Mouse (Mus musculus) MEL (cell line): ENCODE measurements around the gene Iqcc. TPM values are rescaled to one million over a fixed set of nuclear protein-coding genes. Genes with fewer than 3 reads are reported as not detected.
A peak's percentile ranks its signal among the peaks of the same experiment; 100 is the strongest.

Experiments
- DNase-seq: peaks from one replicate; pipeline ENCODE4 v3.0.0; 2011; ENCODE audit warnings: low read depth, low spot score
- H3K27ac ChIP-seq: 2 replicates; pipeline ENCODE4 v1.5.1; 2012; ENCODE audit warnings: low read depth, mild to moderate bottlenecking, control low read depth, low read length, moderate library complexity; ENCODE audit not compliant: control insufficient read depth
- H3K27me3 ChIP-seq, 2 experiments: fragments of 150-350 bp in 1 of 2; sonication (generic) in 1 of 2; 2 replicates each; pipeline ENCODE4 v1.6.1; 2012; ENCODE audit warnings: low read length in 2 of 2, mild to moderate bottlenecking in 2 of 2, improper control_type of control experiment in 1 of 2, moderate library complexity in 1 of 2; ENCODE audit not compliant: insufficient read depth in 2 of 2, control insufficient read depth in 1 of 2
- H3K36me3 ChIP-seq, 2 experiments: 2 replicates each; pipeline ENCODE4 v1.6.1; 2012 to 2014; ENCODE audit warnings: low read length in 2 of 2, improper control_type of control experiment in 1 of 2, inconsistent platforms in 1 of 2, mild to moderate bottlenecking in 1 of 2; ENCODE audit not compliant: insufficient read depth in 2 of 2, control insufficient read depth in 1 of 2
- H3K4me1 ChIP-seq, 2 experiments: fragments of 150-350 bp in 1 of 2; sonication (generic) in 1 of 2; 2 replicates each; pipeline ENCODE4 v1.6.1; 2012; ENCODE audit warnings: low read length in 2 of 2, improper control_type of control experiment in 1 of 2, mild to moderate bottlenecking in 1 of 2; ENCODE audit not compliant: insufficient read depth in 2 of 2, control insufficient read depth in 1 of 2
- H3K4me3 ChIP-seq, 2 experiments: fragments of 150-350 bp in 1 of 2; sonication (generic) in 1 of 2; 2 replicates each; pipeline ENCODE4 v1.5.1; 2012; ENCODE audit warnings: low read depth in 2 of 2, low read length in 2 of 2, mild to moderate bottlenecking in 2 of 2, moderate library complexity in 2 of 2, control low read depth in 1 of 2, improper control_type of control experiment in 1 of 2; ENCODE audit not compliant: control insufficient read depth in 1 of 2, insufficient read depth in 1 of 2
- H3K79me2 ChIP-seq: 2 replicates; pipeline ENCODE4 v1.6.1; 2012; ENCODE audit warnings: mild to moderate bottlenecking, low read length, moderate library complexity; ENCODE audit not compliant: control insufficient read depth, poor library complexity, insufficient read depth
- H3K9ac ChIP-seq: 2 replicates; pipeline ENCODE4 v1.6.1; 2012; ENCODE audit warnings: low read depth, mild to moderate bottlenecking, control low read depth, low read length, moderate library complexity; ENCODE audit not compliant: control insufficient read depth, poor library complexity, severe bottlenecking
- H3K9me3 ChIP-seq: fragments of 150-350 bp; sonication (generic); replicated peaks from 2 replicates; pipeline ENCODE4 v1.6.1; 2012; ENCODE audit warnings: mild to moderate bottlenecking, low read length, improper control_type of control experiment, moderate library complexity; ENCODE audit not compliant: insufficient read depth
- CTCF ChIP-seq, 3 experiments: IDR thresholded peaks in 2 of 3; conservative IDR thresholded peaks in 1 of 3; 2 replicates each; pipeline ENCODE4 v1.5.1; 2011 to 2012; ENCODE audit warnings: low read length in 3 of 3, low read depth in 2 of 3, mild to moderate bottlenecking in 2 of 3, improper control_type of control experiment in 1 of 3, inconsistent platforms in 1 of 3, mixed read lengths in 1 of 3, moderate library complexity in 1 of 3; ENCODE audit not compliant: control insufficient read depth in 1 of 3, insufficient read depth in 1 of 3, poor library complexity in 1 of 3, severe bottlenecking in 1 of 3
- MAX ChIP-seq: IDR thresholded peaks from 2 replicates; pipeline ENCODE4 v1.6.1; 2011; ENCODE audit warnings: low read length, improper control_type of control experiment
- MXI1 ChIP-seq: IDR thresholded peaks from 2 replicates; pipeline ENCODE4 v1.6.1; 2011; ENCODE audit warnings: mild to moderate bottlenecking, low read depth, low read length, improper control_type of control experiment
- MYB ChIP-seq: IDR thresholded peaks from 2 replicates; pipeline ENCODE4 v1.6.1; 2011; ENCODE audit warnings: mild to moderate bottlenecking, low read depth, low read length, improper control_type of control experiment
- POLR2A ChIP-seq, 2 experiments: IDR thresholded peaks; 2 replicates each; pipeline ENCODE4 v1.6.1; 2011 to 2012; ENCODE audit warnings: low read length in 2 of 2, mild to moderate bottlenecking in 2 of 2, control low read depth in 1 of 2, improper control_type of control experiment in 1 of 2, low read depth in 1 of 2, moderate library complexity in 1 of 2; ENCODE audit not compliant: control insufficient read depth in 1 of 2, insufficient read depth in 1 of 2, poor library complexity in 1 of 2
- POLR2AphosphoS5 ChIP-seq: IDR thresholded peaks from 2 replicates; pipeline ENCODE4 v1.6.1; 2012; ENCODE audit warnings: low read depth, borderline replicate concordance, mild to moderate bottlenecking, inconsistent platforms, low read length, moderate library complexity, mixed read lengths
- TBP ChIP-seq: IDR thresholded peaks from 2 replicates; pipeline ENCODE4 v1.8.0; 2011; ENCODE audit warnings: low read depth, low read length, improper control_type of control experiment
- USF2 ChIP-seq, 2 experiments: IDR thresholded peaks; 2 replicates each; pipeline ENCODE4 v1.6.1; 2011 to 2012; ENCODE audit warnings: improper control_type of control experiment in 2 of 2, low read length in 2 of 2, borderline replicate concordance in 1 of 2, inconsistent platforms in 1 of 2, low read depth in 1 of 2, mild to moderate bottlenecking in 1 of 2; ENCODE audit not compliant: insufficient read depth in 1 of 2
- polyA plus RNA-seq, 2 experiments: library from polyadenylated mRNA; stranded (reverse) in 1 of 2; unstranded in 1 of 2; fragments of >175 nt in 1 of 2; fragments of >200 nt in 1 of 2; gene quantifications; 2 replicates each; pipeline versions ENCODE4 v1.2.1 to v1.2.4; 2012; ENCODE audit warnings: low replicate concordance in 2 of 2, low read depth in 1 of 2; ENCODE audit not compliant: insufficient read length in 2 of 2, insufficient read depth in 1 of 2, missing spikeins in 1 of 2
- total RNA-seq: library from RNA; depleted of rRNA; stranded (reverse); fragments of 300-350 nt; gene quantifications from 2 replicates; pipeline ENCODE4 v1.2.3, GENCODE M21; 2012

Iqcc gene
- total and polyA plus RNA-seq, 3 experiments: 13.6 to 18.5 TPM; not detected in 1

GRCm38 (mm10) chr4:129662255-129662813 lies 43.4 kb upstream of the Iqcc start:
- H3K9me3 ChIP-seq: no peaks in the 10 kb centered on the region
- TF ChIP-seq MYB (peak; percentile 57; the same call in 1 of the 2 replicates), TBP (no peak)
- TF ChIP-seq, all 39 proteins: peak for 1
- Histone ChIP-seq H3K9ac (no peak overlapping the region), H3K27ac (no peak overlapping the region), H3K79me2 (peaks cover 3% of the 10 kb centered on the region; the same call in 1 of the 2 replicates), H3K36me3 (peaks cover 0 to 12% of the 10 kb centered on the region in 2 experiments; a peak in 3 of 4 replicates), H3K4me1 (no peaks in the 10 kb centered on the region), H3K4me3 (no peak overlapping the region), H3K27me3 (no peaks in the 10 kb centered on the region)
- DNase-seq: no peak

DNA sequence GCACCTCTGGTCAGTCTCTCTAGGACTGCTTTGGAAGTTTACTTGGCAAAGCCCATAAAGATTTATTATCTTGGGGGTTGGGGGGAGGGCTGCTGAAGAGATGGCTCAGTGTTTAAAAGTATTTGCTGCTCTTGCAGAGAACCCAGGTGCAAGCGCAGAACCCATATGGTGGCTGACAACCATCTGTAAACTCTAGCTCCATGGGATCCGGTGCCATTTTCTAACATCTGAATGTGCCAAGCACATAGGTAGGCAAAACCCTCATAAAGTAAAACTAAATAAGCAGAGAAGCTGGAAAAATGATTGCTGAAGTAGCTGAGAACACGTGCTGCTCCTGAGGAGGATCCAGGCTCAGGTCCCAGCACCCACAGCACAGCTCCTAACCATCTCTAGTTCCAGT lies 42.7 kb upstream of the Iqcc start:
- Histone ChIP-seq H3K4me1 (no peaks in the 10 kb centered on the region), H3K36me3 (peaks cover 0 to 12% of the 10 kb centered on the region in 2 experiments; a peak in 3 of 4 replicates), H3K9ac (no peak overlapping the region), H3K4me3 (no peak overlapping the region), H3K79me2 (no peaks in the 10 kb centered on the region)
- no peak for DNase-seq
- TF ChIP-seq USF2 (IDR thresholded peaks at IDR 0.05; ENCODE audit: borderline replicate concordance in 1 of 2, insufficient read depth in 1 of 2, low read depth in 1 of 2, low read length in 2 of 2): no peak
- no peak for TF ChIP-seq MXI1
- no peak for TF ChIP-seq TBP
- no peak for TF ChIP-seq CTCF (IDR thresholded peaks at IDR 0.05 in 2 of 3, conservative IDR thresholded peaks at IDR 0.05 in 1 of 3; ENCODE audit: control insufficient read depth in 1 of 3, insufficient read depth in 1 of 3, low read depth in 2 of 3, low read length in 3 of 3, poor library complexity in 1 of 3, severe bottlenecking in 1 of 3)
- TF ChIP-seq MAX: no peak
- no peak for TF ChIP-seq POLR2AphosphoS5
- TF ChIP-seq, all 39 proteins: peak for 0
- H3K27ac ChIP-seq: no peak overlapping the region
- H3K9me3 ChIP-seq: no peaks in the 10 kb centered on the region
- no peaks in the 10 kb centered on the region for H3K27me3 ChIP-seq

DNA sequence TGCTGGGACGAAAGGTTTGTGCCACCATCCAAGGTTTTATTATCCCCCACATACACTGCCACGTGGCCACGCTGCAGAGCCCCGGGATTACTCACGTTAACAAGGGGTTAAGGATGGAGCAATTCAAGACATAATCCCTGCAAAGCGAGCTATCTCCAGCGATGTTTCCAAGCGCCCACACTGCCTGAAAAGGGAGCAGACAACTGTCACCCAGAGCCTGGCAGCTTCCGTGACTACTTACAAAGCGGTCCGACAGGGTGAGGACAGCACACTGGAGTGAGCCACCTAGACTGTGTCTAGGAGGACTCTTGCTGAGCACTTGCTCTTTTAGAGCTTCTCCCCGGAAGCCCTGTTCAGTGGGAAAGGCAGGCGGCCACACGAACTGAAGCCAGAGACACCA lies 35.9 kb upstream of the Iqcc start:
- Histone ChIP-seq H3K4me3 (no peak overlapping the region), H3K27me3 (no peaks in the 10 kb centered on the region), H3K9ac (no peak overlapping the region), H3K79me2 (no peaks in the 10 kb centered on the region), H3K4me1 (no peaks in the 10 kb centered on the region), H3K9me3 (no peaks in the 10 kb centered on the region), H3K27ac (no peak overlapping the region), H3K36me3 (peaks cover 0 to 18% of the 10 kb centered on the region in 2 experiments; a peak in 2 of 4 replicates)
- TF ChIP-seq POLR2A (IDR thresholded peaks at IDR 0.05; ENCODE audit: control insufficient read depth in 1 of 2, insufficient read depth in 1 of 2, low read depth in 1 of 2, low read length in 2 of 2, poor library complexity in 1 of 2) (no peak), MYB (no peak)
- DNase-seq: no peak
